Mouse (Mus musculus) adrenal gland (tissue): Measurements from ENCODE around the gene Zc3h10.

Experiments
- intact Hi-C: fragments of 180-260 bp; cut with DNase I; formaldehyde crosslinking; loops from one replicate; pipeline ENCODE4 v1.15.1; 2025
- microRNA-seq, 2 experiments: library from miRNA; unstranded; fragments of <30 nt; microRNA quantifications; one replicate each; pipeline ENCODE4; 2019

The Zc3h10 gene

GRCm38 (mm10) chr10:128497134-128497737 is 50.3 kb downstream of the Zc3h10 start:
- intact Hi-C loops, result loop anchor here (5.0 kb wide), 1 partner anchor 35 kb away; no protein-coding TSS in a partner anchor

- intact Hi-C loops, result loop anchor here (5.0 kb wide), 1 partner anchor 36 kb away; no protein-coding TSS in a partner anchor
Measured at GRCm38 (mm10) chr10:128496509-128497077, 51.0 kb downstream of the Zc3h10 start.

GRCm38 (mm10) chr10:128495903-128496302 is 51.7 kb downstream of the Zc3h10 start:
- intact Hi-C loops, result loop anchor here (5.0 kb wide), 1 partner anchor 36 kb away; no protein-coding TSS in a partner anchor

- intact Hi-C loops, result loop anchor here (5.0 kb wide), 1 partner anchor 37 kb away; no protein-coding TSS in a partner anchor
Measured at GRCm38 (mm10) chr10:128495270-128495669, 52.3 kb downstream of the Zc3h10 start.

GRCm38 (mm10) chr10:128494667-128495245 is 52.8 kb downstream of the Zc3h10 start:
- intact Hi-C loops, result loop anchor here (5.0 kb wide), 2 partner anchors 37 to 38 kb away; partner anchors contain the start of gene Smarcc2

- intact Hi-C loops, result loop anchor here (5.0 kb wide), 1 partner anchor 37 kb away; the partner anchor contains the start of gene Smarcc2
Measured at GRCm38 (mm10) chr10:128493695-128494666, 53.6 kb downstream of the Zc3h10 start, which contains the start of gene Myl6. Gene Myl6 (minus strand): TSS chr10:128494145.

GRCm38 (mm10) chr10:128493319-128493694 is 54.3 kb downstream of the Zc3h10 start:
- intact Hi-C loops, result loop anchor here (5.0 kb wide), 1 partner anchor 36 kb away; the partner anchor contains the start of gene Smarcc2

- intact Hi-C loops, result loop anchor here (5.0 kb wide), 1 partner anchor 35 kb away; the partner anchor contains the start of gene Smarcc2
Measured at GRCm38 (mm10) chr10:128492633-128493311, 54.8 kb downstream of the Zc3h10 start.

- intact Hi-C loops, result loop anchor here (5.0 kb wide), 1 partner anchor 35 kb away; the partner anchor contains the start of gene Smarcc2
Measured at GRCm38 (mm10) chr10:128492051-128492450, 55.5 kb downstream of the Zc3h10 start.

Small RNA genes lying within 50 kb of the gene (microRNA-seq; reads per million reads assigned to microRNA genes)
- gene Gm47275, result 0 reads per million in 2 experiments
- gene Mir6916, result 0.12 to 0.46 reads per million in 2 experiments
- 0 to 0.12 reads per million in 2 experiments for gene Mir6917
